Mouse (Mus musculus): ENCODE measurements around the gene Soga1.

The Soga1 gene

DNA sequence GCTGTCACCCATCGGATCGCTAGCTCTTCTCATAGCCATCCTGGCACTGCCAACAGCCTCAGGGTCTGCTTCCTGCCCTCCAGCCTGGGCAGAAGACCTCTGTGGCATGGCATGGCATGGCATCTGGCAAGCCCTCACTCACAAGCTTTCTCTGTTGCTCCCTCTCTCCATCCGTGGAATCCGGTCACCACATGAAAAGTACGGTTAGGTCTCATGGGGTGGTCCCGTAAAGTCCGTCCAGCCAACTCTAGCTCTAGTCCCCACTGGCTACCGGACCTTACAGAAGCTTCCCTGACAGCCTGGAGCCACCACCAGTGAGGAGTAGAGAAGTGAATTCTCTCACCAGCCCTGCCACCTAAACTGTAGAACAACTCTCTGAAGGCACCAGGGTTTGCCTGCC, 2.3 kb upstream of the Soga1 start:
- CTCF ChIA-PET: no interaction called here

DNA sequence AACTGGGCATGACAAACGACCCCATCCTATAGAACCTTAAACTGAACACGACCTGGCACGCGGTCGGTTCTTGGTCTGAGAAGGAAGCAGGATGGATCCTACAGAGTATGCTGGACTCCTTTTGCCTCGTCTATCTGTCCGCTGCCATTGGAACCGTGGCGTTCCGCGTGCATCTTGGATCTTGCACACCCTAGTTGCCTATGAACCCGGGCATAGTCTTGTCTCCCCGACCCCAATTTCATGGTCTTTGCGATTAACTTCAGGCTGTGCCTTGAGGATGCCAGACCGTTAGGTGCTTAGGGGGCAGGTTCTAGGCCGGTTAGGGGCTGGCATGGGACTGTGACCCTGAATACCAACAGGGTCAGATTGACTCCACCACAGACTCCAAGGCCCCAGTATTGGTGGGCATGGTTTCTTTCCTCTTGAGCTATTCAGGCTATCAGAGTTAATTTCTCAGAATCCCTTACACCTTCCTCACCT, 687 bp upstream of the Soga1 start:
- CTCF ChIA-PET: no interaction called here

DNA sequence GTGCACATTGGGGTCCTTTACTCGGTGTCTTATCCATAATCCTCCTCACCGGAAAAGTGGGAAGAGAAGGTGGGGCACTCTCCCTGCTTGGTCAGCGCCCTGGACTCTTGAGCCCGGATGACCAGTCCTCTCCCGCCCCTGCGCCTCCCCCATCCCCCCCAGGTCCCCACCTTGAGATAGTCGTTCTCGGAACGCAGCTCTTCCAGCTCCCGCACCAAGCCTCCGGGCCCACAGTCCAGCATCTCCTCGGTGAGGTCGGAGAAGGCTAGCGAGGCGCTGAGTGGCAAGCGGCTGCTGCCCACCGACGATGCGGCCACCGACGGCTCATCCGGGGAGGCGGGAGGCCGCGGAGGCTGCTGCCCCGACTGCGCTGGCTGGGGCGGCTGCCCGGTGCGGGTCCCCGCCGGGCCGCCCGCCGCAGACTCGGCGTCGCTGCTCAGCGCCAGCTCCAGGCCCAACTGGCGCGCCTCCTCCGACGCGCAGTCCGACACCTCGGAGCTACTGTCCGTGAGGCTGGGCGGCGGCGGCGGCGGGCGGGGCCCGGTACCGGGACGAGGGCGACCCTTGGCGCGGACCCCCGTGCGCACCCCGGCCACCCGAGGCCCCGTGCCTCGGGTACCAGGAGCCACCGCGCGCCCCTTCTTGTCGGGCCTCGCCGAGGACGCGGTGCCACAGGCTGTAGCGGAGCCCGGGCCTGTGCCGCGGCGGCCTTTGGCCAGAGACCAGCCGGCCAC, 828 bp downstream of the Soga1 start:
- CTCF ChIA-PET: no interaction called here

DNA sequence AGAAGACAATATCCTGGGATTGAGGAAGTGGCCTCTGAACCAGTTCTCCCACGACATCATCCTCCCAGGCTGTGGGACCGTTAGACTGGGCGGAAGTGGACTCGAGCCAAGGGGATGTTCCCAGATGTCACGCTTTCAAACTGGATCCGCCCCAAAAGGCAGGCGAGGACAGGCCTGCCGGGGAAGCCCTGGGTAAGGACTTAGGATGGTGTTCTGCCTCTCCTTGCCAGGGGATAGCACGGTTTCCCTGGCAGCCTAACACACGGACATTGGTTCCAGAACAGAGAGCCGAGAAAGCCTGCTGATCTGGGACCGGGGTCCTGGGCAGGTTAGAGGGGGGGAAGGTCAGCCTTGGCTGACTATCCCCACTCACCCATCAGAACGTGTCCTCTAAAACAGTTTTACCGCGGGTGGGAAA, 1.4 kb downstream of the Soga1 start:
- CTCF ChIA-PET: interaction anchor here (0.9 kb wide), 1 partner anchor 27 kb away, joined by 6 read pairs; no protein-coding TSS in a partner anchor

DNA sequence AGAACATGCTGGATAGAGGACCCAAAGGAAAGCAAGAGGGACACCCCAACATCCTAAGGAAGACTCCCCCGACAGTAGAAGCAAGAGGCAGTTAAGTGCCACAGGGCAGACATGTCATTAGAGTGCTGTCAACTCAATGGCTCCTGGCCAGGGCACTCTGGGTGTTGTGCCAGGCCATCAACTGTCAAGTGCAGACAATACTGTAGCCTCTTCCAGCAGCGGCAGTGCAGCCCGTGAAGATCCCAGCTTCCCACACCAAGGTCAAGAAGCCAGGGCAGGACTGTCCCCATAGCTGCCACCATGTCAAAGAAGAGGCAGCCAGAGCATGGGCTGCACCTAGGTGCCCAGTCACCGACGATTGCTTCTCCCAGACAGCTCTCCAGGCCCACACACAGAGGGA, 1.9 kb downstream of the Soga1 start:
- CTCF ChIA-PET: interaction anchor here (0.9 kb wide), 1 partner anchor 26 kb away, joined by 6 read pairs; no protein-coding TSS in a partner anchor

DNA sequence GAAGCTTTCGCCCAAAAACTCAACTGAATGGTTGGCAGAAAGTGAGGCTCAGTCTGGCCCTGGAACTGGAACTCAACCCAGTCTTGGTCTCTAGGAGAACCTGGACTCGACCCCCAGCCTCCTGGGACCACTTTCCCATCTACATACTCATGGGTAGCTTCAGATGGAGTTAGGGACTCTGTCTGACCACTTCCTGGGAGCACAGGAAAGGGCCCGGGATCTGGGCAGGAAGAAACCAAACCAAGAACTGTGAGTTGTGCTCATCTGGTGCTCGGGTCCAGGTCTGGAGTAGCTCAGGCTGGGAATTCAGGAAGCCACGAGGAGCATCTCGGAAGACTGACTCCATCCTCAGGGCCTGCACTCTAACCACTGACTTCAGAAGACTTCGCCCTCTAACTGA, 2.5 kb downstream of the Soga1 start:
- CTCF ChIA-PET: no interaction called here

DNA sequence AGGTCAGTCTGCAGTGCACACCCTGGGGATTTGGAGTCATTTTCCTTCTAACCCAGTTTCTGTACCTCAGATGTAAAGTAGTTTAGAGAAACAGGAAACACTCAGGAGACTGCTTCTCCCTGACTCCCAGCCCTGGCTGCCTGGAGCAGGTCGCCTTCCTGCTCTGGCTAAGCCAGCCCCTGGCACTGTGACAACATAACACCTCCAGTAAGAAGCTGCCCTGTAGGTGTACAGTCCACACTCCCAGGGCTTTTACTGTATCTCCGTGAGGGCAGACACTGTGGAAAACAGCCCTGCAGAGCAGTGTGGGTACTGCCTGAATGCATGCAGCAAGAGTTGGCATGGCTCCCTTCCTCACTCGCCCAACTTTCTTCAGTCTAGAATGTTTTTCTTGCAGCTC, 3.4 kb downstream of the Soga1 start:
- CTCF ChIA-PET: interaction anchor here (1.0 kb wide), 1 partner anchor 18 kb away, joined by 3 read pairs; no protein-coding TSS in a partner anchor

DNA sequence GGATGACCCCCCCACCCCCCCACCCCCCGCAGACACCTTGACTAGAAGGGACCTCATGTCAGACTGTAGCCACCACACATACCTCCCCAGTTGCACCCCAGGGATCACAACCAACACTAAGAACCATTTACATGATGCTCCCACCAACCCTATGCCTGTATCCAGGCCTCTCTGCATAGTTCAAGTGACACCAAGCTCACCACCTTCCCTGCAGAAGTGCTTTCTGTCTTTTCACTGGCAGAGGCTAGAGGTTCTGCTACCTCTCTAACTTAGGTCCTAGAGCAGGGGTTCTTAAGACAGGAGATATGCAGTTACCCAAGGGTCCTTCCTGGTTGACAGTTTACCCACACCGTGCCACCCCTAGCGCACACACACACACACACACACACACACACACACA, 3.8 kb downstream of the Soga1 start:
- CTCF ChIA-PET: interaction anchor here (1.0 kb wide), 1 partner anchor 18 kb away, joined by 3 read pairs; no protein-coding TSS in a partner anchor

DNA sequence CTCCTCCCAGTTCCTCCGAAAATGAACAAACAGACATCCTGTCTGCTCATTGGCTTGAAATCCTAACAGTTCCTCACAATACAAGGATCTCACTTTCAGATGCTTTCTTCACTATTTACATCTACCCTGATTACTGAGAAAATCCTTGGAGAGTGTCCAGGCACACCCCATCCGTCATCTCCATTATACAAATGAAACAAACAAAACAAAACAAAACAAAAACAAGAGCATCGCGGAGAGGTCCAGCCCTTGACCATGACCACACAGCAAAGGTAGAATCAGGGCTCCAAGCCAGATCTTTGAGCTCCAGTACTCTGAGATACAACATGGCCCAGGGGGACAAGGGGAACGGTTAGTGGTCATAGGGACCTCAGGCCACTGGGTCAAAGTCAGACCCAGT, 4.3 kb downstream of the Soga1 start:
- CTCF ChIA-PET: no interaction called here

DNA sequence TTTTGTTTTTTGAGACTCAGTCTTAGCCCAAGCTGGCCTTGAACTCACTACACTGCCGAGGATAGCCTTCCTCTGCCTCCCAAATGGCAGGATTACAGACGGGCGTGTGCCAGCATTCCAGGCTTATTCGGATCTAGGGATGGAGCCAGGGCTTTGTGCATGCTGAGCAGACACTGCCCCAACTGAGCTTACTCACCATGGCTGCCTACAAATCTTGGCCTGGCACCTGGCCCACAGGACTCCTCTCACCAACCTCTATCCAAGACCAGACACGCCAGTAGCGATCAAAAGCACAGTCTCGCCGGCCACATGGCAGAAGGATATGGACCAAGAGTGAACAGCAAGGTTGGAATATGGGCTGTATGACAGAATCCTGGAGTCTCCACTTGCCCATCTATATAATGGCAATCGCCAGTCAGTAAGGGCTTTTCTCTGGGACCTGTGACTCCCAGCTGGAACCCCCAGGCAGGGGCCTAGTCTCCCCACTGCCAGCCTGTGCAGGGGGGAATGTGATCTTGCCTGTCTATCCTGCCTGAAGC, 4.8 kb downstream of the Soga1 start:
- CTCF ChIA-PET: no interaction called here

DNA sequence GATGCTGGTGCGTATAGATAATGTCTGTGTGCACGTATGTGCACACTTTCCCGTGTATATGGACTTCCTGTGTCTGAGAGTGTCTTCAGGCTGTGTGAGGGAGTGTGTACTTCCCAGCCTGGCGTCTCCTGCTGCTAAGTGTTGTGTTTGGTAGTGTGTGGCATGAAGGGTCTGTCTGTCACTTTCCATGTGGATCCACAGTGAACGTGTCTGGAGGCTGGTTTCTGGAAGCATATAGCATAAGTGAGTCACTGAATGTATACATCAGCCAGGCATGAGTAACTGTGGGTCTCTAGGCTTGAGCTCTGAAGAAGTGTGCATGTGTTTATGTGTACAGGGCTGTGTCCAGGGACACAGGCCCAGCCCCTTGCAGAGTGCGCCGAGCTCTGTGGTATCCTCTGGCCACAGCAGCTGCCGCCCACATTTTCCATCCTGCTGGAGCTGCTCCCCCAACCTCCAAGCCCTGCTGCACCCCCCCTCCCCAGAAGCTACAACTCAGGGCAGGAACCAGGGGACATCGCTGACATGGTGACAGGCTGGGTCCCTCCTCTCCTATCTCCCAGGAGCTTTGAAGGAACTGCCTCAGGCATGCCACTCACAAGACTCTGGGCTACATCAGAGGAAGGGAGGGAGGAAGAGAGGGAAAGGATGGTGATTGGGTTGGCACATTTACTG, 5.5 kb downstream of the Soga1 start:
- CTCF ChIA-PET: no interaction called here

DNA sequence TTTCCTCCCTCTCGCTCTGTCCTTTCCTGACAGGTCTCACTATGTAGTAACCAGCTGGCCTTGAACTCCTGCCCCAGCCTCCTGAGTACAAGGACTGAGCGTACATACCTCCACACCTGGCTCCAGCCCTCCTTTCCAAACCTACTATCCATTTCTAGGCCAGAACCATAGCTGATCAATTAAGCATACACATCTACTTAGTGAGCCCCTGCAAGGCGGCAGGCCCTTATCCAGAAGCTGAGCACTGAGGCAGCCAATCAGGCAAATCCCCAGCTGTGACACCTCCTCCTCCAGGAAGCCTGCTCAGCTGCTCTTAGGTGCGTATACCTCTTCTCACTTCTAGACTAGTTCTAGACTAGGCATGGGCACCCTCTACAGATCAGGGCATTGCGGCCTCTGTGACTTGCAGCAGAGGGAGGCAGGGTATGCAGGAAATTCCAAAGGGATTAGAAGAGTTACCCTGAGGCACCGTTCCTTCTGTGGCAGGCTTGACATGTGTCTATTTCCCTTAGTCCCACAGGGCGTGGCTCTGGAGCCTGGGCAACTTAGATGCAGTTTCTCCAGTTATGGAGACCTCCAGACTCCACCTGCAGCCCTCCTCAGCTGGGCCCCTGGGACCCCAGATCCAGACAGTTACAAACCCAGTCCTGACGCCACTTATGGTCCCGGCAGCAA, 6.6 kb downstream of the Soga1 start:
- CTCF ChIA-PET: no interaction called here

DNA sequence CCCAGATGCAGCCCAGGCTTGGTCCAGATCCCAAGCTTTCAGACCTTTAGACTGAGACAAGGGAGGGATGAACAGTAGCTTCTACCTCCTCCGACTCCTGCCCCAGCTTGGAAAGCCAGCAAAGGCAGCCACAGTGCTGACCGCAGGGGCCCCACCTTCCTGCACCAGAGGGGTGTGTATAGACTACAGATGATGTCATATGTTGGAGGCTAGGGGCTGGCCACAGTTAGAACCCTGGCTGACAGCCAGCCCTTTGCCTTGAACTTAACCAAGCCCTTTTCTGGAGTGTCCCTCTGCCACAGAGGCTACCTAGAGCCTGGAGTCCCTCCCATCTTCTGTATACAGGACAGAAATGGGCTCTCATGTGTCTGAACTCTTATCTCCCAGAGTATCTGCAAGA, 7.5 kb downstream of the Soga1 start:
- CTCF ChIA-PET: interaction anchor here (0.6 kb wide), 1 partner anchor 496 kb away, joined by 8 read pairs; no protein-coding TSS in a partner anchor

DNA sequence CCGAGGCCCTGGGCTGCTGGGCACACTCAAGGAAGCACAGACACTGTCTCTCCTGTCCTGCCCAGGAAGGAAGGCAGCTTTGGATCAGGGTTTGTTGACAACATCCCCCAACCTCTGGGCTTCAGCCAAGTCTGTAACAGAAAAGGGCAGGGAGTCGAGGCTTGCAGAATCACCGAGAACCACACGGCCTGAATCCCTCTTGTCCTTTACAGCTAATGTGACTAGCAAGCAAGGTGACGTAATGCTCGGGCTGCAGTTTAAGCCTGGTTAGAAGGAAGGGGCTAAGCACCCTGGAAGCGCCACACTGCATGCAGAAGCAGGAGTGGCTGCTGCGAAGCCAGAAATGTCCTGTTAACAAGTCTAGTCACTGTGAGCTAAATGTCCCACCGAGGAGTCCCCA, 8.7 kb downstream of the Soga1 start:
- CTCF ChIA-PET: no interaction called here

DNA sequence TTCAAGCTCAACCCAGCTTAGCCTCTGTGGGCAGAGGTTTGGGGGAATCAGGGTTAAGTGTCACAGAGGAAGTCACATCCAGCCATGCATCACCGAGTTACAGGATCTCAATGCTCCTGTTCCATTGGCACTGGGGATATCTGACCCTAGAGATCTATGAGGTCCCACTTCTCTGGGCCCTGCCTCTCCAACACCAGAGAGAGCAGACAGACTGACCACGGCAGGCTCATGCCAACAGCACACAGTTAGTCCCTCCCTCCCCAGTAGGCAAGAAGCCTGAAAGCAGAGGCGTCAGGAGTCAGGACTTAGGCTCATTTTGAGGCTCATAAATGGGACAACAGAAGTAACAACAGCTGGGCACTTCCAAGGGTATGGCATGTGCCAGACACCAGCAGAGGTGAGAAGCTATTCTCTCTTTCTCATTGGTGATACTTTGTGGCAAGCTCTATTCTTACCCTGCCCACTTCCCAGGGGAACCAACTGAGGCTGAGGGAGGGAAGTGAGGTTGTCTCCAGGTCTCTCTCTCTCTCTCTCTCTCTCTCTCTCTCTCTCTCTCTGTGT, 9.2 kb downstream of the Soga1 start:
- CTCF ChIA-PET: interaction anchor here (0.6 kb wide), 2 partner anchors 107 to 890 kb away, joined by 3 to 7 read pairs; no protein-coding TSS in a partner anchor

DNA sequence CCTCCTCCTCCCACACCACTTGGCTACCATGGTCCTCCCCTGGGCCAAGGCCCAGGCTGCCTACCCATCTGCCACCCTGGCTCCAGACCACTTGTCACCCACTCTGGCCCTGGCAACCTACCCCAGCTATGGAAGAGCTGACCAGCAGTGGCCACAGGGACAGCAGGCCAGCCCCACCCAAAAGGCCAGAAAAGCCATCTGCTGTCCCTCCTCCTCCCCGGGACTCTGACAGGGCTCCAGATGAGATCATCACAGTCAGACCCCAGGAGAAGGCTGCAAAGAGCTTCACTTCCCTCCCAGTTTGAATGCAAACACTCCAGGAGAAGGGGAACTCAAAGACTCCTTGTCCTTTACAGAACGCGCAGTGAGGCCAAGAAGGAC, 9.7 kb downstream of the Soga1 start:
- CTCF ChIA-PET: interaction anchor here (0.6 kb wide), 2 partner anchors 106 to 891 kb away, joined by 3 to 7 read pairs; no protein-coding TSS in a partner anchor

DNA sequence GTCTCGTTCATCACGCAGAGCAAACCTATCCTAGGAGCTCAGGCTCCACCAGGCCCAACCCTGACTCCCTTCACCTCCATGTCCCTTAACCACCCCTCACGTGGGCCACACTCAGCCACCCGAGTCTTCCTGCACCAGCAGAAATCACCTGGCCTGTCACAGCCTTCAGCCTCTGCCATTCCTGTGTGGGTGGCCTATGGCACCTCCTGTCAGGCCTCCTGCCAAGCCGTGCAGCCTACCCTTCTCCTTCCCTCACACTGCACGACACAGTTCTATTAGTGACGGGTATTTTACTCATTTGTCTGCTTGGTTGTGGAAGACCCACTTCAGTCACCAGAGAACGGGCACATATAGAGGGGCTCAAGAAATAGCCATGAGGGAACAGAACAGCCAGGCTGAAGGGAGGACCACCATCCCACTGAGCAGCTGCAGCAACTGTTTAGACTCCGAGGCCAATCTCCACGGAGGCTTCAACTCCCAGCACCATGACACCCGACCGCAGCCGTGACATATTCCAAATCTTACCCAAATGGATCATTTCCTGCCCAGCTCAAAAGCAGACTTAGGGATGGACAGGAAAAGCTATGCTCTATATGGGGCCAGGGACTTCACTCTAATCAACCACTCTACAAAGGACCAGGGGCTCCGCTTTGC, 10.2 kb downstream of the Soga1 start:
- CTCF ChIA-PET: interaction anchor here (0.6 kb wide), 1 partner anchor 106 kb away, joined by 7 read pairs; no protein-coding TSS in a partner anchor

DNA sequence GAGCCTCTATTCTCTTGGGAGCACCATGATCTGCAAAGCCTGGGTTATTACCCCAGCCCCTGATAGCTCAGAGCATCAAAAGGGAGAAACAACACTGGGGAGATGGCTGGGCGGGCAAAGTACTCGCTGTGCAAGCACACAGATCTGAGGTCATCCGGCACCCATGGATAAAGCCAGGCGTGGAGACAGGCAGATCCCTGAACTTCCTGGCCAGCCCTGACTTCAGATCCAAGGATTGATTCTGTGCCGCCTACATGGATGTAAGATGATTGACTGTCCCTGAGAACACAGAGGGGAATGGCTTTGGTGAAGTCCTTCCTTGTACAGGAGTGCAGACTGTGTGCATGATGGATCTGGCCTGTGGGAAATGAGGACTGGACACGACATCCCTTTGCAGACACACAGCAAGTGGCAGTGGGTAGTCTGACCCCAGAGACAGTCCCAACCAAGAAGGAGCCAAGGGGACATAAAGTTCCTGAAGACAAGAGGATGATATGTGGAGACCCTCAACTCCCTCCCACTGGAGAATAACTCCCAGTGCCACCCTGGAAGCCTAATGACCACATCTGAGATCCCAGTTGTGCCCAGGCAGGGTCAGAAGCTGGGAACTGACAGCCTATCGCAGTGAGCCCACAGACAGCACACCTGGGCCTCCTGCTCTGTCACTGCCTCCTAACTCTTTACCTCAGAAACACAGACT, 12.2 kb downstream of the Soga1 start:
- CTCF ChIA-PET: no interaction called here

DNA sequence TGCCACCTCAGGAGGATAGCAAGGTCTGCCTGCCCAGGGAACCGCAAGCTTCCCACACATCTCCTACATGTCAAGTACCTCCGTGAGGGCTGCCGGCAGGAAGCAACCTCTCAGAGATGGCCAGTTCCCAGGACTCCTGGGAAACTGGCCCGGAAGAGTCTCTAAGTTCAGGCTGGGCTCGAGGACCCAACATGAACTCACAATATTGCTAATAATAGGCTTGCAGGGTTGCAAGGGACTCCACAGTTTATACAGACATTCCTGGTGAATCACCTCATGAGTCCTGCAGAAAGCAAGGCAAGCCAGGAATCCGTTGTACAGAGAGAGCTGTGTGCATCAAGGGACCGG, 13.2 kb downstream of the Soga1 start:
- CTCF ChIA-PET: no interaction called here

DNA sequence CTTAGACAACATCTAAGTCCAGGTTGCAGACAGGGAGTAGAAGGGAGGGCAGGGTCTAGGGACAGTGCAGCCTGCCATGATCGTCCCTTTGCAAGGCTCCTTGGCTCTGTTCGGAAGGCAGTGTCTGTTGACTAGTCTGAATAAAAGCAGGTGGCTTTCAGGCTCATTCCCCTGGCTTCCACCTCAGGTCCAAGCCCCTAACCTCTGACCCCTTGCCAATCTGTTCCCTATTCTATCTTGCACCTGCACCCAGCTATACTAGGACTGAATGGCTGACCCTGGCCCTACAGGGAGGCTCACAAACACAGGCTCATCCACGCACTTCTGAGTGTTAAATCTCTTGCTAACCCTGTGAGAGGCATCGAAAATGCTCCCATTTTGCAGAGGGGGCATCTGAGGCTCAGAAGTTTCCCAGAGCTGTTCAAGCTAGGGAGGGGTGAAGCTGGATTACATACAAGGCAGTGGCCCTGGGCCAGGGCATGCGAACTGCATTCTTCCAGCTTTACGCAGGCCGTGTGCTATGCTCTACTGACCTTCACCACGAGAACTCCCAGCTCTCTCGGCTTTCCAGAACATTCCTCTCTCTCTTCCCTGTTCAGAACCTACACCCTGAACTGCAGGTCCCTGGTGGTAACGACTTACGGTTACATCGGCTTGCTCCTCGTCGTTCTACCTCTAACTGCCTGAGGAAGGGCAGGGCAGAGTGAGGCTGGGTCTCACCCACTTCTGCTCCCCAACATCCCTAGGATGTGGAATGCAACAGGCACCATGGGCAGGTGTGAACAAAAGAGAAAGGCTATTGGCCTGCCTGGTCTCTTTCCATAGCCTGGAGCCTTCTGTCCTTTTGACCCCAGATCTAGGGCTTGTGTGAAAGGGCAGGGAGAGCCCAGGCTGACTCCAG, 13.8 kb downstream of the Soga1 start:
- CTCF ChIA-PET: interaction anchor here (0.5 kb wide), 1 partner anchor 539 kb away, joined by 5 read pairs; no protein-coding TSS in a partner anchor
